Mouse (Mus musculus) ES-Bruce4 (cell line): ENCODE results near the gene Uqcc2. TPM values are rescaled to one million over a fixed set of nuclear protein-coding genes. Genes with fewer than 3 reads are reported as not detected.

Experiments used
- H3K27ac ChIP-seq: 2 replicates; pipeline ENCODE4 v1.5.1; 2012; ENCODE audit warnings: low read length, inconsistent platforms; ENCODE audit not compliant: insufficient read depth
- H3K27me3 ChIP-seq: 2 replicates; pipeline ENCODE4 v1.6.1; 2012; ENCODE audit warnings: mild to moderate bottlenecking, low read length, inconsistent platforms; ENCODE audit not compliant: control insufficient read depth, poor library complexity, insufficient read depth, severe bottlenecking
- H3K36me3 ChIP-seq: 2 replicates; pipeline ENCODE4 v1.6.1; 2012; ENCODE audit warnings: inconsistent platforms, mild to moderate bottlenecking, low read length, moderate library complexity; ENCODE audit not compliant: control insufficient read depth, poor library complexity, insufficient read depth, severe bottlenecking
- H3K4me1 ChIP-seq: one replicate; pipeline ENCODE4 v1.8.1; 2011; ENCODE audit warnings: low read length; ENCODE audit not compliant: control insufficient read depth, insufficient read depth
- H3K4me3 ChIP-seq: 2 replicates; pipeline ENCODE4 v1.5.1; 2011; ENCODE audit warnings: low read depth, mild to moderate bottlenecking, low read length
- H3K9ac ChIP-seq: 2 replicates; pipeline ENCODE4 v1.6.1; 2012; ENCODE audit warnings: low read depth, mild to moderate bottlenecking, inconsistent platforms; ENCODE audit not compliant: poor library complexity, severe bottlenecking
- H3K9me3 ChIP-seq: replicated peaks from 2 replicates; pipeline ENCODE4 v1.6.1; 2012; ENCODE audit warnings: mild to moderate bottlenecking, low read length, inconsistent platforms; ENCODE audit not compliant: control insufficient read depth, poor library complexity, insufficient read depth, severe bottlenecking
- CTCF ChIP-seq: IDR thresholded peaks from one replicate; pipeline ENCODE4 v1.8.1; 2011; ENCODE audit warnings: low read depth, low read length
- EP300 ChIP-seq: IDR thresholded peaks from 2 replicates; pipeline ENCODE4 v1.6.1; 2011; ENCODE audit warnings: low read depth, low read length; ENCODE audit not compliant: insufficient read depth
- POLR2A ChIP-seq: IDR thresholded peaks from one replicate; pipeline ENCODE4 v1.8.1; 2011; ENCODE audit warnings: low read length; ENCODE audit not compliant: insufficient read depth
- polyA plus RNA-seq: library from polyadenylated mRNA; stranded (reverse); fragments of >200 nt; gene quantifications from 2 replicates; pipeline ENCODE4 v1.2.4, GENCODE M21; 2011; ENCODE audit warnings: low read depth; ENCODE audit not compliant: missing spikeins, insufficient read depth, insufficient read length

Gene Uqcc2
- polyA plus RNA-seq, 1 experiment, result 138 TPM

- Histone ChIP-seq H3K4me3 (no peak overlapping the region), H3K4me1 (no peaks in the 10 kb centered on the region), H3K27me3 (no peaks in the 10 kb centered on the region), H3K36me3 (no peaks in the 10 kb centered on the region), H3K9ac (no peak overlapping the region), H3K9me3 (no peaks in the 10 kb centered on the region), H3K27ac (no peak overlapping the region)
- TF ChIP-seq EP300 (no peak), CTCF (no peak), POLR2A (no peak)
Measured at GRCm38 (mm10) chr17:27169952-27170695, 36.4 kb upstream of the Uqcc2 start.

DNA sequence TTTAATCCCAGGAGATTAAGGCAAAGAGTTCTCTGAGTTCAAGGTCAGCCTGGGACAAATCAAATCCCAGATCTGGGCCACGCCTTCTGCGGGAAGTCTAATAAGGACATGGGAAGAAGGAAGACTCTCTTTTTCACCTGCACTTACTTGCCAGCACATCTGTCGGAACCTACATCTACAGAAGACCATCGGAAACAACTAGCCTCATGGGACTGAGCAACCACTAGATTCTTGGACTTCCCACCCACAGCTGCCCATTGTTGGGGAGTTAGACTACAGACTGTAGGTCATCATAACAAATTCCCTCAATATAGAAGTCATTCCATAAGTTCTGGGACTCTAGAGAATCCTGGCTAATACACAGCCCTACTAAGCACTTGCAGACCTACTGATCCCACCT, 34.9 kb upstream of the Uqcc2 start:
- Histone ChIP-seq H3K4me3 (no peak overlapping the region), H3K9ac (no peak overlapping the region)

GRCm38 (mm10) chr17:27167545-27167944, 33.8 kb upstream of the Uqcc2 start, which contains the start of gene Ip6k3:
Ip6k3 (minus strand) TSS chr17:27167795.
- TF ChIP-seq POLR2A, result no peak
- TF ChIP-seq CTCF, result no peak
- TF ChIP-seq EP300, result no peak
- H3K9me3 ChIP-seq, result no peaks in the 10 kb centered on the region
- H3K4me3 ChIP-seq, result no peak within 1 kb of the TSS
- H3K27ac ChIP-seq, result no peak within 1 kb of the TSS
- no peaks in the 10 kb centered on the region for H3K36me3 ChIP-seq
- H3K4me1 ChIP-seq, result no peaks in the 10 kb centered on the region
- no peak within 1 kb of the TSS for H3K9ac ChIP-seq
- no peaks in the 10 kb centered on the region for H3K27me3 ChIP-seq

More for the DNA sequence above, 34.9 kb upstream of the Uqcc2 start:
- Histone ChIP-seq H3K36me3 (no peaks in the 10 kb centered on the region), H3K27me3 (no peaks in the 10 kb centered on the region), H3K27ac (no peak overlapping the region), H3K9me3 (no peaks in the 10 kb centered on the region), H3K4me1 (no peaks in the 10 kb centered on the region)
- TF ChIP-seq EP300, result no peak
- no peak for TF ChIP-seq POLR2A
- TF ChIP-seq CTCF, result no peak

DNA sequence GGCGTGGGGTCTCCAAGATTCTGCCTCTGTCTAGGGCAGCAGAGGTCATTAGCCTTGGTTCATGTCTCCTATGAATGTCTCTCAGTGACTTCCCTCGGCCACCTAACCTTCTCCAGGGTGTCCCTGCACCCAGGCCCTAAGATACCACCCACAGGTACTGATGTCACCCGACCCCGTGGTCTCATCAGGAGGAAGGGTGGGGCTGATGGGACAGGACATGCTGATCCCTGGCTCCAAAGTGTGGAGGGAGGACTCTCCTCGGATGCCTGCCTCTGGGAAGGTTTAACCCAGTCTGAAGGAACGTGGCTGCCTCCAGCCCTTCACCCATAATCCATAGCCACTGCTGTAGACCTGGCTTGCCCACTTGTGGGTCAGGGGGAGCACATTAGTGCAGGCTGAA, 33.2 kb upstream of the Uqcc2 start:
- Histone ChIP-seq H3K36me3 (no peaks in the 10 kb centered on the region), H3K4me3 (no peak overlapping the region), H3K27me3 (no peaks in the 10 kb centered on the region), H3K9me3 (no peaks in the 10 kb centered on the region), H3K27ac (no peak overlapping the region), H3K4me1 (no peaks in the 10 kb centered on the region), H3K9ac (no peak overlapping the region)
- TF ChIP-seq EP300 (no peak), CTCF (no peak), POLR2A (no peak)

DNA sequence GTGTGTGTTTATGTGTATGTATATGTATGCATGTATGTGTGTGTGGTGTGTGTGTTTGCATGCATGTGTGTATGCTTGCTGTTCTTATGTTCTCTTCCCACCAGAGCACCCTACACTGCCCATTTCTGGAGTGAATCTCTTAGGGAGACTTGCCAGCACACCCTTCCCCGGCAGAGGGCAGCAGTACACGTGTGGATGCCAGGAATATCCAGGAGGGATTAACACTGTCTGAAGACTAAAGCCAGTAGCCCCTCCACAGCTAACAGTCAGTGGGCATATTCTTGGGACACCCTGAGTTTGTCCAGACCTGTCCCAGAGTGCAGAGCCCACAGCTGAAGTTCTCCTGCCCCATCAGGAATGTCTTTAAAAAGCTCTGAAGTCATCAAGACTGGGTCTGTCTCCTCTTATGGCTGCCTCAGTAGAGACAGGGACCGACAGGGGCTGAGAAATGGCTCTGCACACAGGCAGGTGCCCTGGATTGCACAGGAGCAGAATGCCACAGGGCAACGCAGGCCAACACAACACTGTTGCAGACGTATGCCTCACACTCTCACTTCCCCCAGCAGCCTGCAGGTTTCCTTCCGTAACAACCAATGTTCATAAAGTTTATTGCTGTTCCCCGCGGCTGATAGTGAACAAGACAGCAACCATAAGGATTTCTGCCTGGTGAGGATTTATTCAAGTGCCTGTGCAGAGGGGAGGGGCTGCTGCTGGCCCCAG, 31.5 kb upstream of the Uqcc2 start:
- Histone ChIP-seq H3K4me1 (no peaks in the 10 kb centered on the region), H3K36me3 (no peaks in the 10 kb centered on the region), H3K27me3 (no peaks in the 10 kb centered on the region), H3K9me3 (no peaks in the 10 kb centered on the region), H3K27ac (no peak overlapping the region), H3K4me3 (no peak overlapping the region), H3K9ac (no peak overlapping the region)
- no peak for TF ChIP-seq POLR2A
- TF ChIP-seq CTCF, result peak; percentile 74
- no peak for TF ChIP-seq EP300

GRCm38 (mm10) chr17:27160905-27161304, 27.2 kb upstream of the Uqcc2 start:
- Histone ChIP-seq H3K9me3 (no peaks in the 10 kb centered on the region), H3K4me3 (no peak overlapping the region), H3K27me3 (no peaks in the 10 kb centered on the region), H3K27ac (no peak overlapping the region), H3K4me1 (no peaks in the 10 kb centered on the region), H3K9ac (no peak overlapping the region), H3K36me3 (no peaks in the 10 kb centered on the region)
- TF ChIP-seq EP300 (no peak), POLR2A (no peak), CTCF (no peak)
